Mouse (Mus musculus) megakaryocyte progenitor cell, adult 5-6 weeks (primary cell): ENCODE measurements at regions not wholly inside any gene's neighbourhood (a gene's known extent, or its start where the extent isn't known, plus 50 kb on each side); places are given as distances from the start of the nearest gene placed in this dataset.

Experiments used
- ATAC-seq: replicated peaks from 2 replicates; pipeline ENCODE4 v1.8.0; 2016; ENCODE audit warnings: mild to moderate bottlenecking, moderate TSS enrichment, inconsistent platforms; ENCODE audit not compliant: poor library complexity

GRCm38 (mm10) chr14:16927136-16927535, 108.2 kb upstream of the Rarb start:
- no peak for ATAC-seq

GRCm38 (mm10) chr14:16901534-16902147, 82.7 kb upstream of the Rarb start:
- ATAC-seq, result no peak

- ATAC-seq, result no peak
These were observed 79.0 kb upstream of the Rarb start for GRCm38 (mm10) chr14:16897747-16898544.

GRCm38 (mm10) chr14:16896974-16897373, 78.0 kb upstream of the Rarb start:
- no peak for ATAC-seq

- no peak for ATAC-seq
These were observed 62.3 kb upstream of the Rarb start for GRCm38 (mm10) chr14:16881249-16881648.

- ATAC-seq, result no peak
These were observed 50.3 kb upstream of the Rarb start for GRCm38 (mm10) chr14:16869221-16869620.
